Mouse (Mus musculus) midbrain, embryonic 10.5 days (tissue): ENCODE measurements around the gene Izumo1r. TPM values are rescaled to one million over a fixed set of nuclear protein-coding genes. Genes with fewer than 3 reads are reported as not detected.
A peak's percentile ranks its signal among the peaks of the same experiment; 100 is the strongest.

Experiments used
- DNase-seq: peaks from one replicate; pipeline ENCODE4 v3.0.0-alpha.2; 2017; ENCODE audit warnings: low spot score
- H3K27ac ChIP-seq: fragments of 300-500 bp; sonication (generic); replicated peaks from 2 replicates; pipeline ENCODE4 v1.5.1; 2016; ENCODE audit warnings: mild to moderate bottlenecking
- H3K27me3 ChIP-seq: fragments of 300-500 bp; sonication (generic); 2 replicates; pipeline ENCODE4 v1.6.1; 2016; ENCODE audit warnings: low read depth, mild to moderate bottlenecking; ENCODE audit not compliant: poor library complexity, severe bottlenecking
- H3K36me3 ChIP-seq: fragments of 300-500 bp; sonication (generic); 2 replicates; pipeline ENCODE4 v1.6.1; 2016; ENCODE audit warnings: mild to moderate bottlenecking, moderate library complexity
- H3K4me1 ChIP-seq: fragments of 300-500 bp; sonication (generic); 2 replicates; pipeline ENCODE4 v1.6.1; 2016
- H3K4me3 ChIP-seq: fragments of 300-500 bp; sonication (generic); 2 replicates; pipeline ENCODE4 v1.5.1; 2016; ENCODE audit warnings: mild to moderate bottlenecking, moderate library complexity
- H3K9me3 ChIP-seq: fragments of 300-500 bp; sonication (generic); replicated peaks from 2 replicates; pipeline ENCODE4 v1.6.1; 2016; ENCODE audit warnings: mild to moderate bottlenecking
- WGBS: fragments of 180-500 bp; shearing (Covaris S2); methylation state at CpG from one replicate; pipeline ENCODE4 v1.1.7; 2016; 5-methylcytosine and 5-hydroxymethylcytosine counted together
- polyA plus RNA-seq: library from polyadenylated mRNA; unstranded; fragments of >200 nt; fragmentation: Nextera tagmentation; extraction: Ambion mirVana; gene quantifications from 2 replicates; pipeline ENCODE4 v1.2.1, GENCODE M21; 2016

Izumo1r gene
- polyA plus RNA-seq, 1 experiment from 2014 or later: not detected

DNA sequence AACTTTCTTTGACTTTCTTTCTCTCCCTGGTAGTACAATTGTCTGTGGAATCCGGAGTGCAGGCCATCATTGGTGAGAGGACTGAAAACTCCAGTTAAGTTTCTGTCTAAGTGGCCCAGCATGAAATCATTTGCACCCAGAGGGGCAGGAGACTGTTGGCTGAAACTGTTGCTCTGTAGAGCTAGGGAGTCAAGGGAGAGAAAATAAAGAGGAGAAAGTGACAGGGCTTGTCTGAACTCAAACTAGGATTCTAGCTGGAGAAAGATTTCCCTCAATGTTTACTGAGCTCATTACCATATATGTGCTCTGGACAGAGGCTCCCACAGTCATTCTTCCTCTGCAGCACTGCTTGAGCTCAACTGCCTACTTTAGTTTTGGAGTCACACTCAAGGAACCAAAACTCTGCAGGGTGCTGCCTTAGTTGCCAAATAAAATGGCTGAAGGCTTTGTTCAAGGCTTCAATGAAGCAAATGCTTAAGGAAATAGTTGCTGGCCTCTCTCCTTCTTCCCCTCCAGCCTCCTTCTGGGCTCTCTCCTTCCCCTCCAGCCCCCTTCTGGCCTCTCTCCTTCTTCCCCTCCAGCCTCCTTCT, 18.3 kb upstream of the Izumo1r start:
- 38% methylated on average over 1 of the region's 1 CpGs for WGBS
- Histone ChIP-seq H3K36me3 (no peaks in the 10 kb centered on the region), H3K9me3 (no peaks in the 10 kb centered on the region), H3K27ac (no peak overlapping the region), H3K4me3 (no peak overlapping the region), H3K4me1 (peaks cover 10% of the 10 kb centered on the region; the same call in 1 of the 2 replicates), H3K27me3 (no peaks in the 10 kb centered on the region)
- DNase-seq: no peak

DNA sequence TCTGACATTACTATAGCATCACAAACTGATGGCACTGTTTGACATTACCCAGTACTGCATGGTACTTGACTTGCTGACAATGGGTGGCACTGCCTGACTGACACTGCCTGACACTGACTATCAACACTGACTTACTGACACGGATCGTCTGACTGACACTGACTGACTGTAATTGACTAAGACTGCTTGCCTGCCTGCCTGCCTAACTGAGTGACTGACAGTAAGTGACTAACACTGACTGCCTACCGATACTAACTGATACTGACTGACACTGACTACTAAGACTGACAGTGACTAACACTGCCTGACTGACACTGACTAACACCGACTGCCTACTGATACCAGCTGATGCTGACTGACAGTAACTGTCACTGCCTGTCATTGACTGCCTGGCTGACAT, 17.5 kb upstream of the Izumo1r start:
- WGBS: 71% methylated on average over 4 of the region's 4 CpGs
- no peaks in the 10 kb centered on the region for H3K9me3 ChIP-seq
- H3K36me3 ChIP-seq: no peaks in the 10 kb centered on the region
- no peak for DNase-seq
- no peaks in the 10 kb centered on the region for H3K27me3 ChIP-seq
- no peak overlapping the region for H3K27ac ChIP-seq
- peaks cover 10% of the 10 kb centered on the region; the same call in 1 of the 2 replicates for H3K4me1 ChIP-seq
- H3K4me3 ChIP-seq: no peak overlapping the region

DNA sequence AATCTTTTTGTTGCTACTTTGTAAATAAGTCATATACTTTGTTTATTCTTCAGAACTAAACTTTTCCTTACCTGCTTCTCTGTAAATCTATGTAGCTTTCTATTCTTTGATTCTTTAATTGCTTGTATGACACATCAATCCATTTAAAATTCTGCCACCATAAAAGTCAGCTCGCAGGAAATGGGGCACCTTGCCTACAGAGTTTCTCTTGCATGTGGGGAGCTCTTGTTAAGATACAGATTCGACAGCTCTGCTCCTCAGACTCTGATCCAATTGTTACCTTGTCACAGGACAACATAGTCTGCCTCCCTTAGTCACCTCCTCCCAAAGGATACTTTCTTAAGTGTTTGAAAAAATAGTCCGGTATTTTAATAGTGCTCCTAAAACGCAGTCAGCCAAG, 16.9 kb upstream of the Izumo1r start:
- no peaks in the 10 kb centered on the region for H3K9me3 ChIP-seq
- DNase-seq: no peak
- WGBS: 81% methylated on average over 4 of the region's 4 CpGs
- no peak overlapping the region for H3K4me3 ChIP-seq
- no peaks in the 10 kb centered on the region for H3K27me3 ChIP-seq
- H3K36me3 ChIP-seq: no peaks in the 10 kb centered on the region
- H3K27ac ChIP-seq: no peak overlapping the region
- H3K4me1 ChIP-seq: peaks cover 10% of the 10 kb centered on the region; the same call in 1 of the 2 replicates

DNA sequence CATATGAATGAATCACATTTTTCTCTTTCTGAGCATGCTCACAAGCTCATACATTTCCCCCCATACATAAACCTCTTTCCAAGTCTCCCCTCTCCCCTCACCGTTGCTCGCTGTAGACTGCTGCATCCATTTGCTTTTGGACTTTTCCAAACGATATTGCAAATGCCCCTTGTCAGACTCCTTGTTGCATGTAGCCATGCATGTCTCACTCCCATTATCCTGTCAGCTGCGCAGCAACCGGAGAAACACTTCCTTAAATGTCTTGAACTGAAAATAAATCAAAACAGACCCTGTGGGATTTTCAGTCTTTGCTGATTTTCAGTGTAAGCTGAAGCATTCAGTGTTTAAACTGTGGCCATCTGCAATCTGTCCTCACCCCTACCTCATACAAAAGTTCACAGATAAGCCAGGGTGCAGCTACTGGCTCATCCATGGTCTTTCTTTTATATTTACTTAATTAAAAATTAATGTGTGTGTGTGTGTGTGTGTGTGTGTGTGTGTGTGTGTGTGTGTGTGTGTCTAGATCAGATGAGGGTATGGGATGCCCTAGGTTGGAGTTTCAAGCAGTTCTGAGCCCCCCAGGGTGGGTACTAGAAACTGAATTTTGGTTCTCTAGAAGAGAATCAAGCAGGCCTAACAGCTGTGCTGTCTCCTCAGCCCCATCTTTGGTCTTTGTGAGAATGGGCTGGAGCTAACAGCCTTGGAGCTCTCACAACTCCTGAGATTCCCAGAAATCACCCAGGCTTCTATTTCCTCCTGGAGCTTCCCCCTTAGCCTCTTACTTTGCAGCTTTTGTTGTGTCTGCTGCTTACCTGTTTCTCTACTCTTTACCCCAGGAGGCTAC, 15.3 kb upstream of the Izumo1r start:
- DNase-seq: no peak
- peaks cover 10% of the 10 kb centered on the region; the same call in 1 of the 2 replicates for H3K4me1 ChIP-seq
- no peaks in the 10 kb centered on the region for H3K27me3 ChIP-seq
- H3K4me3 ChIP-seq: no peak overlapping the region
- H3K27ac ChIP-seq: no peak overlapping the region
- H3K9me3 ChIP-seq: no peaks in the 10 kb centered on the region
- H3K36me3 ChIP-seq: no peaks in the 10 kb centered on the region
- 86% methylated on average over 5 of the region's 5 CpGs for WGBS

DNA sequence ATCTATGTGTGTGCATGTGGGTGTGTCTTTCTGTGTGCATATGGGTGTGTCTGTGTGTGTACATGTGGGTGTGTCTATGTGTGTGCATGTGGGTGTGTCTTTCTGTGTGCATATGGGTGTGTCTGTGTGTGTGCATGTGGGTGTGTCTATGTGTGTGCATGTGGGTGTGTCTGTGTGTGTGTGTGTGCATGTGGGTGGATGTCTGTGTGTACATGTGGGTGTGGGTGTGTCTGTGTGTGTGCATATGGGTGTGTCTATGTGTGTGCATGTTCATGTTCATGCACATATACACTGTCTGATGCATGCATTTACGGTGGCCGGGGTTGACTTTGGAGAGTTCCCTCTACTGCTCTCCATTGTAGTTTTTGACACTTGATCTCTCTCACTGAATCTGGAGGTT, 13.9 kb upstream of the Izumo1r start:
- DNase-seq: no peak
- Histone ChIP-seq H3K36me3 (no peaks in the 10 kb centered on the region), H3K4me3 (no peak overlapping the region), H3K27me3 (no peaks in the 10 kb centered on the region), H3K27ac (no peak overlapping the region), H3K9me3 (no peaks in the 10 kb centered on the region), H3K4me1 (peaks cover 10% of the 10 kb centered on the region; the same call in 1 of the 2 replicates)
- WGBS: 89% methylated on average over 2 of the region's 2 CpGs

DNA sequence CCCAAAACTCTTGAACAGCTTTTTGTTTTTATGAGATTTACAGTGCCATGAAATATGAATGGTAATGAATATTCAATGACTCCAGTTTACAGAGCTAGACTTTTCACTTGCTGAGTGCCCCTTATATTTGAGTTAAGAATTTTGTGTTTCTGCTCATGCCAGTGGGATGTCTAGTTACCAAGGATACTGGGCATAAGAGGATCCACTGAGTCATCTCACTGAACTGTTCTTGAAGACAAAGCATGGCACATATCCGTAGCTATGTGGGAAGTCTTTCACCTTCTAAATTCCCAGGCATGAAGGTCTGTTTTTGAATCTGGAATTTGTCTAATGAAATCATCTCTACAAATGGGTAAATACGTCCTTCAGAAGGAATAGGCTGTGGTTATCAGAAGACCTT, 8.3 kb upstream of the Izumo1r start:
- 91% methylated on average over 2 of the region's 2 CpGs for WGBS
- no peak overlapping the region for H3K4me3 ChIP-seq
- H3K9me3 ChIP-seq: no peaks in the 10 kb centered on the region
- H3K27me3 ChIP-seq: no peaks in the 10 kb centered on the region
- H3K4me1 ChIP-seq: peaks cover 6% of the 10 kb centered on the region
- H3K27ac ChIP-seq: no peak overlapping the region
- DNase-seq: no peak
- H3K36me3 ChIP-seq: no peaks in the 10 kb centered on the region

DNA sequence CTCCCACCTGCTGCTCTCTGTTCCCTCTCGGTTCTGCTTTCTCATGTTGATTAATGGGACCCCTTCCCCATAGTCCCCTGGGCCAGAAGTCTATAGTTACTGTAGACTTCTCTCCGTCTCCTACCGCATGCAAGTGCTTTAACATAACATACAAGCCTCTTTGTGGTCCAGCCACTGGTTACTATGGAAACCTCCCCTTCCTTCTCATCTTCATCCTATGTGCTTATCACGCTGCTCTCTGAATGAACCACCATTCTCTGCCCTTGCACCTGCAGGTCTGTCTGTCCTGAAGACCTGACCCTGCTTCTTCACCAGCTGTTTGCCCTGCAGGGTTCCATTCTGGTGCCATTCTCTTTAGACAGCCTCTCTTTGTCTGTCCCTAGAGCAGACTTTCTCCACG, 6.2 kb upstream of the Izumo1r start:
- Histone ChIP-seq H3K27me3 (no peaks in the 10 kb centered on the region), H3K36me3 (no peaks in the 10 kb centered on the region), H3K9me3 (no peaks in the 10 kb centered on the region), H3K4me1 (peaks cover 15% of the 10 kb centered on the region), H3K4me3 (no peak overlapping the region), H3K27ac (no peak overlapping the region)
- no peak for DNase-seq
- 46% methylated on average over 5 of the region's 5 CpGs for WGBS

DNA sequence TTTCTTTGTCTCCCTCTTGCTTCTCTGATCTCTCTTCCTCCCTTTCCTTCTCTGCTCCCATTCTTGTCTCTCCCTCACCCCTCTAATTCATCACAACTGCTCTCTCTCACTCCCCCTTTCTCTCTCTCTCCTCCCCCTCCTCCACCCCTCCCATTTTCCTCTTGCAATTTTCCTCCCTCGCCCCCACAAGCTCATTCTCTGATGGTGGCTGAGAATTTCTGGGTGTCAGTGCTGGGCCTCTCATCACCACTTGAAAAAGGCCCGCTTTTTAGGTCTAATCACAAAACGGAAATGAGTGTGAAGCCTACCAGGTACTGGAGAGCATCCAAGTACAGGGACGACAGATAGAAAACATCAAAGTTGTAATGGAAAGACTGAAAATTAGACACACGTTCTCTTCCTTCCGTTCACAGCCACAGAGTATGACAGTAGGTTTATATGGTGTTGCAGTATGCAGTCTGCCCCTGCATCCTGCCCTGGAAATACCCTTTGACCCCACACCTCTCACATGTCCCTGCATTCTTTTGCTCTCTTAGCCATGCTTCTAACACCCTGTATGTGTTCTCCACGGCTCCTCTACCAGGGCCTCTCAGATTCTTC, 4.2 kb upstream of the Izumo1r start:
- Histone ChIP-seq H3K9me3 (no peaks in the 10 kb centered on the region), H3K27ac (no peak overlapping the region), H3K4me1 (peaks cover 28% of the 10 kb centered on the region), H3K27me3 (no peaks in the 10 kb centered on the region), H3K36me3 (no peaks in the 10 kb centered on the region), H3K4me3 (no peak overlapping the region)
- DNase-seq: no peak
- WGBS: 79% methylated on average over 7 of the region's 7 CpGs

DNA sequence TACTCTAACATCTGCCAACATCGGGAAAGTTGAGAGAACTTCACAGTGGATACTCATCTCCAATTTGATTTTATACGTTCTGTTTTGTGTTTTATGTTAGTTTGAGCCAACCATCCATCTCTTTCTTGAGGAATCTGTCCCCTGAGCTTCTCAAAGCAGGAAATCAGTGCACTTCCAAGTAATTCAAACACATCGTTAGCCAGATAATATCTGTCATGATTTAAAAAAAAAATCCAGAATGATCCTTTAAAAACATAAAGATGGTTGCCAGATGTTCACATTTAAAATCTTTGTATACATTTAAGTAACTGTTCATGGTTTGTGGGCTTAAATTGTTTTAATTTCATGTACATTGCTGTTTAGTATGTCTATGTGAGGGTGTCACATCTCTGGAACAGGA, 2.2 kb upstream of the Izumo1r start:
- Histone ChIP-seq H3K9me3 (no peaks in the 10 kb centered on the region), H3K4me3 (no peak overlapping the region), H3K27me3 (no peaks in the 10 kb centered on the region), H3K36me3 (no peaks in the 10 kb centered on the region), H3K27ac (no peak overlapping the region), H3K4me1 (peaks cover 28% of the 10 kb centered on the region)
- WGBS: 77% methylated on average over 3 of the region's 3 CpGs
- DNase-seq: no peak

DNA sequence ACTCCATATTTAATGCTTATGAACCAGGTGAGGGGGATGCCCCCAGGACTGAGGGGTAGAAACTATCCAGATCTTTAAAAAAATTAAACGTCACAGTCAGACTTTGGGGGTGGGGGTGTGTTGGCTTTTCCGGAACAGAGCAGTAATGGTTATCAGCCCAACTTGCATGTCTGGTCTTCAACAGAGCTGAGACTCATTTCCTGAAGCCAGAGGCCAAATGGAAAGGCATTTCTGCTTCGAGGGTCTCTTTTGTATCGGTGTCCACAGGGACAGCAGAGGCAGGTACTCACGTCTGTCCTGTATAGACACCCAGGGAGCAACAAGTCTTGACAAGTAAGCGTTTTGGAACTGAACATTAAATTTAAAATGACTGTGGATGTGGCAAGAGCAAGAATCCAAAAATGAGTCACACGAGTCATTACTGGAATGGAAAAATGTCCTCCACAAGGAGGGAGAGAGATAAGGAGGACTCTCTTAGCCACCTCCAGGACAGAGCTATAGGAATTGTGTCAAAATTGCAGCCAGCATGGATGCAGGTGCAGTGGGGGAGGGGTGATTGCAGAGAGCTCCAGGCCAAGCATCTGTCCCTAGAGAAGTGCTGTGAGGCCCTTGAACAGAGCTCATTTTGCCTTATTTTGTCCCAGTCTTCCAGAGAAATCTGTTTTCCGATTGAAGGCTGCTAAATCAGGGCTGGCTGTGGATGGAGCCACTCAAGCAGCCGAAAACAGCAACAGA, 1.2 kb upstream of the Izumo1r start:
- Histone ChIP-seq H3K36me3 (no peaks in the 10 kb centered on the region), H3K27me3 (no peaks in the 10 kb centered on the region), H3K4me3 (no peak overlapping the region), H3K27ac (no peak overlapping the region), H3K4me1 (peaks cover 23% of the 10 kb centered on the region), H3K9me3 (no peaks in the 10 kb centered on the region)
- WGBS: 57% methylated on average over 9 of the region's 9 CpGs
- DNase-seq: no peak

DNA sequence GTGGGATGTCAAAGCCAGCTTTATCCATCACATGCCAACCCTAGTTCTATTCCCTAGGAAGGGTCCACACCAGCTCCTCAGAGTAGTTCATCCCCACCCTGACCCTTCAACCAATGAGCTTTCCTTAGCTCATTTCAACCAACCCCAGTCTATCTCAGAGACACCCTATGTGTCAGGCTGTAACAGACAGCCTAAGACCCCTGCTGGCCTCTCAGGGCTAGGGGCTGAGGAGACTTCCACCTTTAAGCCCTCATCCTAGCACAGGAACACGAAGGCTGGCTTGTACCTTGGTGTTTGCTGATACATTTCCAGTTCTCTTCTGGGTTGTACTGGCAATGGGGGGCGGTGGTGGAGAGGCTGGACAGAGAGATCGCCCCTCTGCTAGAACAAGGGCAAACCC, 743 bp downstream of the Izumo1r start:
- H3K4me3 ChIP-seq: no peak overlapping the region
- H3K27ac ChIP-seq: no peak overlapping the region
- no peaks in the 10 kb centered on the region for H3K36me3 ChIP-seq
- H3K9me3 ChIP-seq: no peaks in the 10 kb centered on the region
- 92% methylated on average over 3 of the region's 3 CpGs for WGBS
- H3K4me1 ChIP-seq: peaks cover 22% of the 10 kb centered on the region
- no peaks in the 10 kb centered on the region for H3K27me3 ChIP-seq
- no peak for DNase-seq

DNA sequence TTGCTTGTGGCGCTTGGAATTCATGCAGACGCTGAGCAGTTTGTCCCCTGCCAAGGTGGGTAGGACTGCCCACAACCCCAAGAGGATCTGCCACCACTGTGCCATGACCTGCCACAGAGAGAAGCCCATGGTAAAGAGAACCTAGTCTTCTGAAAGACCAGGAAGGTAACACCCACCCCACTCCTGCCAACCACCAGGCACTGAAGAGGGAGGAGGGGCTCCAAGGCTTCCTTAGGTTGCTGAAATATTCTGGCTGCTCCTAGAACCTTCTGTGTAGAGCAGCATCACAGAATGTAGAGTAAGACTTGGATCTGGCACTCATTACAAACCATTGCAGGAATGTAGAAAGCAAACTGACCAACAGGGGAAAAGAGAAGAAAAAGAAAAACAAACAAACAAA, 1.3 kb downstream of the Izumo1r start:
- WGBS: 88% methylated on average over 2 of the region's 2 CpGs
- Histone ChIP-seq H3K36me3 (no peaks in the 10 kb centered on the region), H3K27ac (0 out of 2 replicates have a peak overlapping the region, but pooled peaks have one; percentile 25), H3K4me1 (peaks cover 22% of the 10 kb centered on the region), H3K27me3 (no peaks in the 10 kb centered on the region), H3K4me3 (no peak overlapping the region), H3K9me3 (no peaks in the 10 kb centered on the region)
- DNase-seq: no peak
